Mouse (Mus musculus): Measurements from ENCODE around the gene Prom2. TPM values are rescaled to one million over a fixed set of nuclear protein-coding genes. Genes with fewer than 3 reads are reported as not detected.

Gene Prom2
- polyA plus RNA-seq, 1 experiment: not detected

GRCm38 (mm10) chr2:127507077-127507774 lies 34.0 kb downstream of the Prom2 start:
- Histone ChIP-seq H3K27me3 (ENCODE audit: control insufficient read depth, insufficient read depth, insufficient read length) (peaks cover 80% of the 10 kb centered on the region), H3K4me3 (no peak overlapping the region), H3K4me2 (ENCODE audit: low read depth) (no peak overlapping the region), H3K79me2 (ENCODE audit: control insufficient read depth, insufficient read depth) (no peaks in the 10 kb centered on the region), H3K36me3 (ENCODE audit: control insufficient read depth, insufficient read depth) (no peaks in the 10 kb centered on the region), H3ac (ENCODE audit: control insufficient read depth, insufficient read length) (no peak overlapping the region)
- TF ChIP-seq CEBPB (IDR thresholded peaks at IDR 0.05; ENCODE audit: insufficient read depth, poor library complexity, severe bottlenecking) (no peak), POLR2AphosphoS2 (IDR thresholded peaks at IDR 0.05; ENCODE audit: insufficient read length, low read depth) (no peak), TCF12 (IDR thresholded peaks at IDR 0.05; ENCODE audit: insufficient read depth, poor library complexity, severe bottlenecking) (no peak), MAX (IDR thresholded peaks at IDR 0.05; ENCODE audit: low read depth) (no peak), E2F4 (IDR thresholded peaks at IDR 0.05; ENCODE audit: insufficient read depth) (no peak), MYOG (IDR thresholded peaks at IDR 0.05; ENCODE audit: control insufficient read depth in 1 of 3, insufficient read depth in 1 of 3, insufficient read length in 2 of 3, low read depth in 2 of 3) (no peak), SRF (IDR thresholded peaks at IDR 0.05; ENCODE audit: control insufficient read depth, insufficient read length, low read depth) (no peak)

GRCm38 (mm10) chr2:127506131-127506632 lies 35.1 kb downstream of the Prom2 start:
- Histone ChIP-seq H3K27me3 (ENCODE audit: control insufficient read depth, insufficient read depth, insufficient read length) (peaks cover 75% of the 10 kb centered on the region), H3K4me3 (no peak overlapping the region), H3K79me2 (ENCODE audit: control insufficient read depth, insufficient read depth) (no peaks in the 10 kb centered on the region), H3ac (ENCODE audit: control insufficient read depth, insufficient read length) (no peak overlapping the region), H3K36me3 (ENCODE audit: control insufficient read depth, insufficient read depth) (no peaks in the 10 kb centered on the region), H3K4me2 (ENCODE audit: low read depth) (no peak overlapping the region)
- no peak for TF ChIP-seq TCF3 (IDR thresholded peaks at IDR 0.05; ENCODE audit: insufficient read length, low read depth)

- TF ChIP-seq TCF12 (IDR thresholded peaks at IDR 0.05; ENCODE audit: insufficient read depth, poor library complexity, severe bottlenecking) (no peak), MYOD1 (IDR thresholded peaks at IDR 0.05; ENCODE audit: control insufficient read depth in 1 of 3, insufficient read length in 2 of 3, low read depth in 2 of 3) (no peak)
- H3K79me2 ChIP-seq (ENCODE audit: control insufficient read depth, insufficient read depth): no peaks in the 10 kb centered on the region
- no peaks in the 10 kb centered on the region for H3K36me3 ChIP-seq (ENCODE audit: control insufficient read depth, insufficient read depth)
- H3K4me2 ChIP-seq (ENCODE audit: low read depth): no peak overlapping the region
- H3ac ChIP-seq (ENCODE audit: control insufficient read depth, insufficient read length): no peak overlapping the region
- no peak overlapping the region for H3K4me3 ChIP-seq
- peaks cover 65% of the 10 kb centered on the region for H3K27me3 ChIP-seq (ENCODE audit: control insufficient read depth, insufficient read depth, insufficient read length)
Measured at GRCm38 (mm10) chr2:127505196-127505595, 36.1 kb downstream of the Prom2 start.

DNA sequence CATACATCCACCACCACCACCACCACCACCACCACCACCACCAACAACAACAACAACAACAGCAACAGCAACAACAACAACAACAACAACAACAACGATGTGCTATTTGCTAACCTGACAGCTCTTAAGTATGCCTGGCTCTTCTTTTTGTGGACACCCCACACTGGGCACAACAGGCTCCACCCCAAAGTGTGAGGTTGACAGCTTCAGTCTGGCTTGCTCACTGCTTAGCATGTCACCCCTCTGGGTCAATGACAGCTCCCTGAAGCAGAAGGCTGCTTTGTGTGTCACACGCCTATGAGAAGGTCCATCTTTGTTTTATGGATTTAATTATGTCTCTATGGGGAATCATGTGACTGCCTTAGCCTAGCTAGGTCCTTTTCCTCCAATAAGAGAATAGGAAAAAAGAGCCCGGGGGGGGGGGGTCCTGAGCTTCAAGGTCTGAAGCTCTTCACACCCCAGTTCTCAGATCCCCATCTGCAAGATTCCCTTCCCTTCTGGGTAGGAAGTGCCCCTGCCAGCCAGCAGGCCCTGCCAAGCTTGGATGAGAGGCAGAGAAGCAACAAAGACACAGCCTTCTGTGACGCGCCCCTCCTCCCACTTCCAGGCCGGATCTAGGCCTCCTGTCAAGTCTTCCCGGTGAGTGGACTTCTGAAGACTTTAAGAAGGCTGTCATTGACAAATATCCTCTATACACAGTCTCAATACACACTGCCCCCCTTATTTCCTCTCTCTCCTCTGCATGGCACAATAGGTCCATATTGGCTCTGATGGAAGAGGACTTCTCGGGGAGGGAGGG lies 37.3 kb downstream of the Prom2 start:
- H3K4me3 ChIP-seq: no peak overlapping the region
- no peaks in the 10 kb centered on the region for H3K79me2 ChIP-seq (ENCODE audit: control insufficient read depth, insufficient read depth)
- H3ac ChIP-seq (ENCODE audit: control insufficient read depth, insufficient read length): no peak overlapping the region
- peaks cover 61% of the 10 kb centered on the region for H3K27me3 ChIP-seq (ENCODE audit: control insufficient read depth, insufficient read depth, insufficient read length)
- H3K4me2 ChIP-seq (ENCODE audit: low read depth): no peak overlapping the region
- H3K36me3 ChIP-seq (ENCODE audit: control insufficient read depth, insufficient read depth): no peaks in the 10 kb centered on the region
- TF ChIP-seq MYOD1 (IDR thresholded peaks at IDR 0.05; ENCODE audit: control insufficient read depth in 1 of 3, insufficient read length in 2 of 3, low read depth in 2 of 3): no peak
- TF ChIP-seq TCF12 (IDR thresholded peaks at IDR 0.05; ENCODE audit: insufficient read depth, poor library complexity, severe bottlenecking): no peak
- no peak for TF ChIP-seq SRF (IDR thresholded peaks at IDR 0.05; ENCODE audit: control insufficient read depth, insufficient read length, low read depth)
- TF ChIP-seq POLR2AphosphoS2 (IDR thresholded peaks at IDR 0.05; ENCODE audit: insufficient read length, low read depth): no peak
- TF ChIP-seq TCF3 (IDR thresholded peaks at IDR 0.05; ENCODE audit: insufficient read length, low read depth): no peak
- TF ChIP-seq CEBPB (IDR thresholded peaks at IDR 0.05; ENCODE audit: insufficient read depth, poor library complexity, severe bottlenecking): no peak
- TF ChIP-seq E2F4 (IDR thresholded peaks at IDR 0.05; ENCODE audit: insufficient read depth): no peak
- TF ChIP-seq POLR2A (IDR thresholded peaks at IDR 0.05; ENCODE audit: insufficient read length, low read depth): no peak

DNA sequence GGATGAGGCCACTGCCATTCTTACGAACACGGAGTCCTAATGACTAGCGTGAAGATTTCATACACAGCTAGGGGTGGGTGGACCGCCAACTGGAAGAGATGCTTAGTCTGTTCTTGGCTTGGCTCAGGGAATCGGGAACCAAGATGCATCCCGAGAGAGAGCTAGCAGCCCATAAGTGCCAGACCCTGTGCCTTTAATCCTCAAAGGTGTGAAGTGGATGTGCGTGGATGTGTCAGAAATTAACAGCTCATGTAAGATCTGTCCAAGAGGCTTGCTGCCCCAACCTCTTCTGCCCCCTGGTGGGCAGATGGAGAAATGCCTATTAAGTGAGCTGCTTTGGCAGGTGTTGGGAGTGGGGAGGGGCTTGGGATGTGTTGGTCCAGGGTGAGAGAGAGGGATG lies 40.2 kb downstream of the Prom2 start:
- Histone ChIP-seq H3K79me2 (ENCODE audit: control insufficient read depth, insufficient read depth) (no peaks in the 10 kb centered on the region), H3K4me3 (no peak overlapping the region), H3K27me3 (ENCODE audit: control insufficient read depth, insufficient read depth, insufficient read length) (peaks cover 61% of the 10 kb centered on the region), H3K4me2 (ENCODE audit: low read depth) (no peak overlapping the region), H3ac (ENCODE audit: control insufficient read depth, insufficient read length) (no peak overlapping the region), H3K36me3 (ENCODE audit: control insufficient read depth, insufficient read depth) (no peaks in the 10 kb centered on the region)
- TF ChIP-seq TCF3 (IDR thresholded peaks at IDR 0.05; ENCODE audit: insufficient read length, low read depth): no peak
- no peak for TF ChIP-seq POLR2AphosphoS2 (IDR thresholded peaks at IDR 0.05; ENCODE audit: insufficient read length, low read depth)
- no peak for TF ChIP-seq E2F4 (IDR thresholded peaks at IDR 0.05; ENCODE audit: insufficient read depth)
- no peak for TF ChIP-seq MAX (IDR thresholded peaks at IDR 0.05; ENCODE audit: low read depth)
- no peak for TF ChIP-seq MYOD1 (IDR thresholded peaks at IDR 0.05; ENCODE audit: control insufficient read depth in 1 of 3, insufficient read length in 2 of 3, low read depth in 2 of 3)
- TF ChIP-seq USF1 (IDR thresholded peaks at IDR 0.05; ENCODE audit: low read depth): no peak
- TF ChIP-seq POLR2A (IDR thresholded peaks at IDR 0.05; ENCODE audit: insufficient read length, low read depth): no peak
- no peak for TF ChIP-seq MYOG (IDR thresholded peaks at IDR 0.05; ENCODE audit: control insufficient read depth in 1 of 3, insufficient read depth in 1 of 3, insufficient read length in 2 of 3, low read depth in 2 of 3)
- TF ChIP-seq SRF (IDR thresholded peaks at IDR 0.05; ENCODE audit: control insufficient read depth, insufficient read length, low read depth): no peak
- TF ChIP-seq TCF12 (IDR thresholded peaks at IDR 0.05; ENCODE audit: insufficient read depth, poor library complexity, severe bottlenecking): no peak

All from myocyte (in vitro differentiated cells).